Mouse (Mus musculus) Patski (cell line): Measurements from ENCODE around the gene Iqsec3. TPM values are rescaled to one million over a fixed set of nuclear protein-coding genes. Genes with fewer than 3 reads are reported as not detected.
A peak's percentile ranks its signal among the peaks of the same experiment; 100 is the strongest.

Experiments used
- ATAC-seq: fragments of 100-300 bp; one replicate; pipeline ENCODE4 v1.8.0; 2021
- CTCF ChIA-PET: fragments of 350-600 bp; sonication (Branson Sonifier 250); formaldehyde crosslinking; loops from one replicate; lab custom pipeline; 2022; ENCODE audit warnings: inconsistent platforms; lab: Charles Lee
- POLR2A ChIA-PET: fragments of 350-600 bp; sonication (Branson Sonifier 250); formaldehyde crosslinking; loops from one replicate; lab custom pipeline; 2022; ENCODE audit warnings: antibody characterized with exemption, inconsistent platforms; lab: Charles Lee
- DNase-seq: peaks from one replicate; pipeline ENCODE4 v3.0.0-alpha.2; 2011; ENCODE audit warnings: low read depth, low spot score
- H3K27me3 ChIP-seq: fragments of 371-371 bp; one replicate; pipeline ENCODE4 v1.5.1; 2021
- CTCF ChIP-seq: fragments of 100-300 bp; IDR thresholded peaks from one replicate; pipeline ENCODE4 v1.5.1; 2021
- in situ Hi-C: fragments of 300-500 bp; cut with MboI; formaldehyde crosslinking; loops from 3 replicates; pipeline ENCODE4 v1.11.1; 2018; ENCODE audit warnings: low pct_unique_long_range_greater_than_20kb, mixed read lengths
- polyA plus RNA-seq: library from polyadenylated mRNA; unstranded; gene quantifications from one replicate; pipeline ENCODE4 v1.2.3, GENCODE M21; 2021

The Iqsec3 gene
- 0.03 TPM for polyA plus RNA-seq

GRCm38 (mm10) chr6:121473093-121473821 is at the start of gene Iqsec3:
Iqsec3 (minus strand) TSS chr6:121473678.
- TF ChIP-seq CTCF = no peak
- peak; percentile 33 for DNase-seq
- peaks cover 22% of the 10 kb centered on the region for H3K27me3 ChIP-seq
- ChIA-PET CTCF (no interaction called here), POLR2A (no interaction called here)
- peak; percentile 81 for ATAC-seq
- in situ Hi-C loops = no loop called here

GRCm38 (mm10) chr6:121522106-121522705 is 48.7 kb upstream of the Iqsec3 start:
- ChIA-PET CTCF (no interaction called here), POLR2A (no interaction called here)
- no peak for TF ChIP-seq CTCF
- no peak for DNase-seq
- ATAC-seq = no peak
- in situ Hi-C loops = no loop called here
- H3K27me3 ChIP-seq = no peaks in the 10 kb centered on the region

- H3K27me3 ChIP-seq = no peaks in the 10 kb centered on the region
- no peak for DNase-seq
- ChIA-PET CTCF (interaction anchor here (0.7 kb wide), 1 partner anchor 27 kb away, joined by 3 read pairs; no protein-coding TSS in a partner anchor), POLR2A (no interaction called here)
- in situ Hi-C loops = no loop called here
- TF ChIP-seq CTCF = no peak
- ATAC-seq = no peak
Measured at GRCm38 (mm10) chr6:121521030-121521429, 47.6 kb upstream of the Iqsec3 start.

- ChIA-PET CTCF (interaction anchor here (2.2 kb wide), 1 partner anchor 12 kb away, joined by 5 read pairs; no protein-coding TSS in a partner anchor), POLR2A (no interaction called here)
- in situ Hi-C loops = no loop called here
- DNase-seq = no peak
- no peaks in the 10 kb centered on the region for H3K27me3 ChIP-seq
- no peak for TF ChIP-seq CTCF
- no peak for ATAC-seq
Measured at GRCm38 (mm10) chr6:121519896-121520295, 46.4 kb upstream of the Iqsec3 start.

GRCm38 (mm10) chr6:121519266-121519810 is 45.9 kb upstream of the Iqsec3 start:
- no peak for ATAC-seq
- CTCF ChIA-PET = interaction anchor here (2.2 kb wide), 1 partner anchor 11 kb away, joined by 5 read pairs; no protein-coding TSS in a partner anchor
- in situ Hi-C loops = no loop called here
- no peak for TF ChIP-seq CTCF
- H3K27me3 ChIP-seq = no peaks in the 10 kb centered on the region
- no peak for DNase-seq
- POLR2A ChIA-PET = no interaction called here

- DNase-seq (no peak), ATAC-seq (no peak)
- no peaks in the 10 kb centered on the region for H3K27me3 ChIP-seq
- ChIA-PET CTCF (no interaction called here), POLR2A (no interaction called here)
- no peak for TF ChIP-seq CTCF
- in situ Hi-C loops = no loop called here
Measured at GRCm38 (mm10) chr6:121517726-121518125, 44.2 kb upstream of the Iqsec3 start.

- in situ Hi-C loops = no loop called here
Measured at GRCm38 (mm10) chr6:121510381-121510780, 36.9 kb upstream of the Iqsec3 start.

GRCm38 (mm10) chr6:121509871-121510270 is 36.4 kb upstream of the Iqsec3 start:
- TF ChIP-seq CTCF = no peak
- ATAC-seq = no peak
- no peak for DNase-seq
- in situ Hi-C loops = no loop called here
- no peaks in the 10 kb centered on the region for H3K27me3 ChIP-seq
- POLR2A ChIA-PET = no interaction called here
- CTCF ChIA-PET = no interaction called here

More at GRCm38 (mm10) chr6:121510381-121510780, 36.9 kb upstream of the Iqsec3 start:
- TF ChIP-seq CTCF = no peak
- ATAC-seq (no peak), DNase-seq (no peak)
- ChIA-PET POLR2A (no interaction called here), CTCF (no interaction called here)
- H3K27me3 ChIP-seq = no peaks in the 10 kb centered on the region

- in situ Hi-C loops = no loop called here
- ATAC-seq (no peak), DNase-seq (no peak)
- ChIA-PET CTCF (interaction anchor here (1.6 kb wide), 1 partner anchor 11 kb away, joined by 5 read pairs; no protein-coding TSS in a partner anchor), POLR2A (no interaction called here)
- TF ChIP-seq CTCF = peak; percentile 38
- H3K27me3 ChIP-seq = no peaks in the 10 kb centered on the region
Measured at GRCm38 (mm10) chr6:121508266-121508665, 34.8 kb upstream of the Iqsec3 start.

GRCm38 (mm10) chr6:121501044-121501638 is 27.7 kb upstream of the Iqsec3 start:
- DNase-seq = no peak
- no peaks in the 10 kb centered on the region for H3K27me3 ChIP-seq
- no peak for TF ChIP-seq CTCF
- CTCF ChIA-PET = no interaction called here
- no peak for ATAC-seq
- POLR2A ChIA-PET = no interaction called here
- in situ Hi-C loops = no loop called here
